Mouse (Mus musculus): ENCODE data around the gene Rpl18a. TPM values are rescaled to one million over a fixed set of nuclear protein-coding genes. Genes with fewer than 3 reads are reported as not detected.

The Rpl18a gene
- total RNA-seq (2021) = 1,000 to 10,000 TPM; 1,266 to 1,294 TPM

GRCm38 (mm10) chr8:70897021-70897680 is at the start of gene Rpl18a:
Gene Rpl18a (minus strand): TSS chr8:70897412.
- DNase-seq = peak; percentile 93

- DNase-seq = no peak
These were observed 46.0 kb upstream of the Rpl18a start for GRCm38 (mm10) chr8:70943187-70943586.

- no peak for DNase-seq
These were observed 44.3 kb upstream of the Rpl18a start for GRCm38 (mm10) chr8:70941478-70941877.

- DNase-seq = no peak
These were observed 40.0 kb upstream of the Rpl18a start for GRCm38 (mm10) chr8:70937200-70937599.

GRCm38 (mm10) chr8:70934786-70935185 is 37.6 kb upstream of the Rpl18a start:
- no peak for DNase-seq

GRCm38 (mm10) chr8:70933036-70933435 is 35.8 kb upstream of the Rpl18a start:
- no peak for DNase-seq

- no peak for DNase-seq
These were observed 34.5 kb upstream of the Rpl18a start for GRCm38 (mm10) chr8:70931731-70932130.

- no peak for DNase-seq
These were observed 31.6 kb upstream of the Rpl18a start for GRCm38 (mm10) chr8:70928778-70929322.

GRCm38 (mm10) chr8:70928096-70928495 is 30.9 kb upstream of the Rpl18a start:
- no peak for DNase-seq

GRCm38 (mm10) chr8:70926396-70926795 is 29.2 kb upstream of the Rpl18a start:
- DNase-seq = no peak

- no peak for DNase-seq
These were observed 28.5 kb upstream of the Rpl18a start for GRCm38 (mm10) chr8:70925754-70926153.

- no peak for DNase-seq
These were observed 26.9 kb upstream of the Rpl18a start for GRCm38 (mm10) chr8:70924151-70924550.

GRCm38 (mm10) chr8:70920049-70920922 is 23.1 kb upstream of the Rpl18a start:
- no peak for DNase-seq

GRCm38 (mm10) chr8:70914704-70915103 is 17.5 kb upstream of the Rpl18a start:
- DNase-seq = no peak

- no peak for DNase-seq
These were observed 16.3 kb upstream of the Rpl18a start for GRCm38 (mm10) chr8:70913523-70913922.

GRCm38 (mm10) chr8:70912955-70913354 is 15.7 kb upstream of the Rpl18a start:
- DNase-seq = no peak

- no peak for DNase-seq
These were observed 14.4 kb upstream of the Rpl18a start for GRCm38 (mm10) chr8:70911596-70911995.

- no peak for DNase-seq
These were observed 10.3 kb upstream of the Rpl18a start for GRCm38 (mm10) chr8:70907518-70907917.

- DNase-seq = peak; percentile 86
These were observed 8.9 kb upstream of the Rpl18a start, which contains the start of gene Map1s for GRCm38 (mm10) chr8:70905831-70906736. Gene Map1s (plus strand): TSS chr8:70905932.

GRCm38 (mm10) chr8:70905463-70905830 is 8.2 kb upstream of the Rpl18a start:
- no peak for DNase-seq

GRCm38 (mm10) chr8:70904532-70904931 is 7.3 kb upstream of the Rpl18a start:
- DNase-seq = no peak

- DNase-seq = no peak
These were observed 6.4 kb upstream of the Rpl18a start for GRCm38 (mm10) chr8:70903582-70903981.
